Mouse (Mus musculus): ENCODE measurements around the gene Actn4.

Actn4 gene

DNA sequence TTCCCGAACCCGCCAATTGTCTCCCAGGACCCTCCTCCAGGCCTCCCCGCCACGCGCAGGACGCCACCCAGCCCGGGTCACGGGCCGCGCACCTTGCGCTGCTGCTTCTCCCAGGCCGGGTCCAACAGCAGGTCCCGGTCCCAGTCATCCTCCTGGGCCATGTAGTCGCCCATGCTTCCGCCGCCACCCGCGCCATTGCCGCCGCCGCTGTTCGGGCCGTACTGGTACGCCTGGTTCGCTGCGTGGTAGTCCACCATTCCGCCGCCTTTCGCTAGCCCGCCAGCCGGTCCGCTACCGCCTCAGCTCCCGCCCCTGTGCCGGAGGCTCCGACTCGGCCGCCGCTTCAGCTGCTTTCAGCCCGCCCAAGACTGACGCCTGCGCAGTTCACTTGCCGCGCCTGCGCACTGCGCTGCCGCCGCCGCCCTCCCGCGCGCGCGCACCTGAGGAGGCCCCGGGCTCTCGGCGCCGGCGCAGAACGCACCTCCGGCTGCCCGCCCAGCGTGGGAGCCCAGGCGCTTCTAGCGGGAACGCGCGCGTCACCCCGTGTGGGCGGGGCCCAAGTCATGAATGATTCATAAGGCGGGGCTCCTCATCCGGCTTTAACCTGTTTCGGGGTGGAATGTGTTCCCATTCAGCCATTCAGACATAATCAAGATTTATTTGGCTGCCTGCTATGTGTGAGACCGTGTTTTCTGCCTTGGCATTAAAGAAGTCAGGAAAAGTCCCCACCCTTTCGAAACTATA, at the start of gene Actn4:
Actn4 (minus strand) TSS at position 414 of the 744 bp plus-strand sequence.
- peak; percentile 99 for DNase-seq (ENCODE audit: low spot score)

DNA sequence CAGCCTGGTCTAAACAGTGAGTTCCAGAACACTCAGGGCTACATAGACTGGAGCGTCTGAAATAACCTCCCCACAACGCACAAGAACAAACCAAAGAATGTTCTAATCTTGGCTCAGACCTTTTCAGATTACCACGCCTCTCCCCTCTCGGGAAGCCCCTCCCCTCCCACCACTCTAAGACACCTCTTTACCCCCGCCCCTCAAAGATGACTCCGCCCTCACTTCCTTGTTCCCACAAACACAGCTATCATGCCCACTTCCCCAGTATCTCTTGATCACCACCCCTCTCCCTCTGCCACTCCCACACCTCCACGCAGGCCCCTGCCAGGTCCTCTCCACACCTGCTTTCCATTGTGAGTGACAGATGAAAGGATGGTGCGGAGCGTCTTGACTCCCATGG, 46.6 kb upstream of the Actn4 start:
- no peak for DNase-seq (ENCODE audit: low spot score)

- DNase-seq (ENCODE audit: low spot score), result no peak
These were observed 46.0 kb upstream of the Actn4 start for GRCm38 (mm10) chr7:29008171-29008570.

DNA sequence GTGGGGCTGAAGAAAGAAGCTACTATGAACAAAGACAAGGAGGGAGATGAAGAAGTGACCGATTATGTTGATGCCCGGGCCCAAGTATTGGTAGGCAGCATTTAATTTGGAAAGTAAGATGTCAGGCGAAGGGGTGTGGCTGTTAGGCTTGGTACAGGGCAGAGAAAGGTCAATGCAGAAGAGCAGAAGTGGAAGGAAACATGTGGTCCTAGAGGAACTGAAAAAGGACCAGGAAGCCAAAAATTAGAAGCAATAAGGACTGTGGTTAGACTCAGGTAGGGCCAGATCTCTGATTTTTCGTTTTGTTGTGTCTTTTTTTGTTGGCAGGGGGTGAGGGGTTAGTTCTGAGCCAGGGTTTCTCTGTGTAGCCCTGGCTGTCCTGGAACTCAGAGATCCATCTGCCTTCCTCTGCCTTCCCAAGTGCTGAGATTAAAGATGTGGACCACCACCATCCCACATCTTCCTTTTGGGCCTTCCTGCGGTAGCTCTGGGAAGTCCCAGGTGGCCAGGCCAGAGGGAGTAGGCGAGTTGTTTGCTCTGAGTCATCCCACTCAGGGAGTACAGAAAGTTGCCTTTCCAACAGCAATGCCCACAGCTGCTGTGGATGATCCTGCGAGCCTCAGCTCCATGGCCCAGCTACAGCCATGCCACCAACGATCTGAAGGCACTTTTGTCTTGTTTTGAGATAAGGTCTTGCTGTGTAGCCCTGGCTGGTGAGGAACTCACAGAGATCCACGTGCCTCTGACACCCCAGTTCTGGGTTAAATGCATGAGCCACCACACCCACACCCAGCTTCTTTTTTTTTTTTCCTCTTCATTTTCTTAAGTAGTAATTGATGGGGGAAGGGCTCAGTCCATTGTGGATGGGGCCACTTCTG, 45.3 kb upstream of the Actn4 start:
- DNase-seq (ENCODE audit: low spot score), result no peak

DNA sequence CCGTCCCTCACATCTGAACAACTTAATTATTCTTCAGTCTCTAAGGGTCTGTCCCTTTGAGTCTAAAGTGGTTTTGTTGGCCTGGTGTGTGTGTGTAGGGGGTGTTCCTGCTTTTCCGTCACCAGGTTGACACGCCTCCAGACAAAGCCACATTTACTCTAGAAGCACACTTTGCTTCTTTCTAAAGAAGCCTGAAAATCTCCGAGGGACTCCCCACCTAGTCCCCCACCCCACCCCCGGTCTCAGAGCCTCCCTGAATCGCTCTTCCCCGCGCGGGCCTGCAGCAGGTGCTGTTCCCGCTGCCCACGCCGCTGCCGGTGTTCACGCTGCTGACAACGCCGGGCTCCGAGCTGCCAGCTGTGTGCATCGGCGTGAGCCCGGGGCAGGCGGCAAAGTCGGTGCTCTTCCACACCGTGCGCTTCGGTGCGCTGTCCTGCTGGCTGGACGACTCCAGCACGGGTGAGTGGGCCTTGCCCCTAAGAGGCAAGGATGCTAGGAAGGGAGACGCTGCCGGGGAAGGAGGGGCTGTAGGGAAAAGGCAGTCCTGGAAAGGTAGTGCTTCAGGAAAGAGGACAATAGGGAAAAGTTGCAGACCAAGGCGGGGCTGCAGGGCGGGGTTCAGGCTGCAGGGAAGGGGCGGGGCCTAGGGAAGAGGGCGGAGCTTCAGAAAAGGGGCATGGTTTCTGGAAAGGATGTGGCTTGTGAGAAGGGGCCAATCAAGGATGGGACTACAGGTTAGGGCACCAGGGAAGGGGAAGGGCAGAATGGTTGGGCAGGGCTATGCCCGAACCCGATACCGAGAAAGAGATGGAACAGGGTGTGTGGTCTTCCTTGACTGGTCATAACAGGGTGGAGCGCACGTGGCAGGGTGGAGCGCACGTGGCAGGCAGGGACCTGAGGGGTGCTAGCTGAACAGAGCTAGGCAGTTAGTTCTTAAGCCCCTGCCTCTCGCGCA, 38.8 kb upstream of the Actn4 start:
- DNase-seq (ENCODE audit: low spot score), result peak; percentile 68

DNA sequence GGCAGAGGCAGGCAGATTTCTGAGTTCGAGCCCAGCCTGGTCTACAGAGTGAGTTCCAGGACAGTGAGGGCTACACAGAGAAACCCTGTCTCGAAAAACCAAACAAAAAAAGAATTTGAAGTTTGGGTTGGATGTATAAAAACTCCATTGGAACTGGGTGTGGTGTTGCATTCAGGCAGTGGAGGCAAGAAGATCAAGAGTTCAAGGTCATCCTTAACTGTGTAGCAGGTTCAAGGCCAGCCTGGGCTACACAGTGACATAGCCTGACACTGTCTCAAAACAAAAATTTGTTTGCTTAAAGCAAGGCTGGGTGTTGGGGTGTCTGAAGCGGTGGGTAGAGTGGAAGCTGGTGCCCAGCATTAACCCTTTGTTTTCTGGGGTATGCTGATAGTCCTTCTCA, 31.3 kb upstream of the Actn4 start:
- DNase-seq (ENCODE audit: low spot score), result no peak

DNA sequence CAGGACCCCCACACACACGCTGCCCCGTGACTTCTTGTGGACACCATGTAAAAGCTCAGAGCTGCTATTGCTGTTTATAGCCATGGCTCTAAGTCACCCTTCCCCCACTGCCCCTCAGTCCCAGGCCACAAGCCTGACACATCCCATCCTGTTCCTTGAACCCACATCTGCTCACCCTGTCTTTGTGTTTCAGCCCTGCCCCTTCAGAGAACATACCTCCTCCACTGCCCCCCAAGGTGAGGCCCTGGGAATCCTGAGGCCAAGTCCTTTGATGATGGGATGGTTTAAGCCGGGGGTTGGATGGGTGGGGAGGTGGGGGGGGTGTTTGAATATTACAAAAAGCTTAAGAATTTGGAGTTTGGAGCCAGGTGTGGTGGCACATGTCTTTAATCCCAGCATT, 30.9 kb upstream of the Actn4 start:
- DNase-seq (ENCODE audit: low spot score), result no peak

DNA sequence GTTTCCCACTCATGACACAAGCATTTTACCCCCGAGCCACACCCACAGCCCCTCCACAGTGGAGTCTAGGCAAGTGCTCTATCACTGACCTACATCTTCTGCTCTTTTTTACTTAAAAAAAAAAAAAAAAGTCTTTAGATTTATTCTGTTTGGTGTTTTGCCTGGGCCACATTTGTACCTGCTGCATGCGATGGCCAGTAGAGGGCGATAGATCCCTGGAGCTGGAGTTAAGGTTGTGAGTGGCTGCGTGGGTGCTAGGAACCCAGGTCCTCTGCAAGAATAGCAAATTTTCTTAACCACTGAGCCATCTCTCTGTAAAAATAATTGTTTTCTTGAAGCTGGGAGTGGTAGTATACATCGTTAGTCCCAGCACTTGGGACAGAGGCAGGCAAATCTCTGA, 29.5 kb upstream of the Actn4 start:
- peak; percentile 16 for DNase-seq (ENCODE audit: low spot score)

GRCm38 (mm10) chr7:28990766-28991273, 28.7 kb upstream of the Actn4 start:
- DNase-seq (ENCODE audit: low spot score), result no peak

DNA sequence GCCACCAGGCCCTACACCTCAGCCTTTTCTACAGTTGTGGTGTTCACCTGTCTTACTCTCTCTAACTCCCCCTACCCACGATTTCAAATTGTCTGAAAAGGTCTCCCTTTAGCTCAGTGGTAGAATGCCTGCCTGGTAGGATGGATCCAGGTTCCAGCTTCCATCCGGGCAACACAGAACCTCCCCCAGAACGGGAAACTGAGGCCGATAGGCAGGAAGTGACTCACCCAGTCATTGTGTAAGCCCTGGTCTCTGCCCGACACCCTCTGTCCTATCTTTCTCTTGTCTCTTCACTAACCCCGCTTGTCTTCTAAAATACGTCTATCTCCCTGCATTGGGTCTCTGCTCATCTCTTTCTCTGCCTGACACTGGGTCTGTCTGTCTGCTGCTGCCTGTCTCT, 23.1 kb upstream of the Actn4 start:
- DNase-seq (ENCODE audit: low spot score), result no peak

- DNase-seq (ENCODE audit: low spot score), result no peak
These were observed 22.3 kb upstream of the Actn4 start for GRCm38 (mm10) chr7:28984452-28984851.

- no peak for DNase-seq (ENCODE audit: low spot score)
These were observed 21.7 kb upstream of the Actn4 start for GRCm38 (mm10) chr7:28983849-28984248.

GRCm38 (mm10) chr7:28983141-28983564, 21.0 kb upstream of the Actn4 start:
- peak; percentile 25 for DNase-seq (ENCODE audit: low spot score)

- DNase-seq (ENCODE audit: low spot score), result peak; percentile 81
These were observed 20.3 kb upstream of the Actn4 start for GRCm38 (mm10) chr7:28982274-28983013.

- peak; percentile 98 for DNase-seq (ENCODE audit: low spot score)
These were observed 19.6 kb upstream of the Actn4 start, which contains the start of the genes Eif3k and Map4k1 for GRCm38 (mm10) chr7:28981651-28982273. Eif3k (minus strand) TSS chr7:28981864. Map4k1 (plus strand) TSS chr7:28982050.

DNA sequence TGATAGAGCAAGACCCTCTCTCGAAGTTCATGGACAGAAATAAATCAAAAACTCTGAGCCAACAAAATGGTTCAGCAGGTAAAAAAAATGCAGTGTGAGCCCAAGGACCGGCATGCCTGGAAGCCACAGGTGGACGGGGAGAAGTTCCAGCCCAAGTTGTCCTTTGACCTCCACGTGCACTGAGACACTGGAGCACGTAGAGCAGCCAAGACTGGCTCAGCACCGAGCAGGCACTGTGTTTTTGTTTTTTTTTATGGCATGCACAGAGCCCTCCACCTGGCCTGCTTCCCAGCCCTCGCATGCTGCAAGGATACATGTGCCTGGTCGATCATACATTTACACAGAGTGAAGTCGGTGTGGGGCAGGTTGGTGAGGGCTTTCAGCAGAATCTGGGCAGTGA, 15.4 kb upstream of the Actn4 start:
- DNase-seq (ENCODE audit: low spot score), result no peak

DNA sequence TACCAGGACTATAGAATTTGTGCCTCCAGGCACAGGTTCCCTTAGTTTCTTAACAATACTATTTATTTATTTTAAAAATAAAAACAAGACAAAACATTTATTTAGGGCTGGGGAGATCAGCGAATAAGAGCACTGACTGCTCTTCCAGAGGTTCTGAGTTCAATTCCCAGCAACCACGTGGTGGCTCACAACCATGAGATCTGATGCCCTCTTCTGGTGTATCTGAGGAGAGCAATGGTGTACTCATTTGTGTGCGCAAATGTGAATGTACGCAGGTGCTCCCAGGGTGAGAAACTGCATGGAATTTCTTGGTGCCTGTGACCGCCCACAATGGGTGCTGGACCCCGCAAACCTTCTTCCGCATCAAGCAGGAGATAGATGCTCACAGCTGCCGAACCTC, 10.9 kb upstream of the Actn4 start:
- no peak for DNase-seq (ENCODE audit: low spot score)

DNA sequence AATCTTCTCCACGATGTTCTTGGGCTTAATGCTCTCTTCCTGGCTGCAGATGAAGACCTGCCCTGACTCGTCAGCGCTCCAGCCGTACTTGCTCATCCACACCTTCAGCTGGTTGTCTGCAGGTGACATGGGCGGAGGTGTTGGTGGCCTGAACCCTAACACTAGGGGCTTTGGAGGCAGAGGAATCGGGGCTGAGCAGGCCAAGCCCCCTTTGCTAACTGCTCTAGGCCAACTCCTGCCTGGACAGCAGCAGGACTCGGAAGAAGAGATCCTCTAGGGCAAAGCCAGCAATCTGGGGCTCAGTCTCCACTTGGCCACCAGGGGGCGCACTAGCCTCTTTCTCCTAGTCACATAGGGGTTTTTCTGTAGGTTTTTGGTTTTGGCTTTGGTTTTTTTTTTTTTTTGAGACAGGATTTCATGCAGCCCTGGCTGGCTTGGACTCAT, 10.4 kb upstream of the Actn4 start:
- peak; percentile 78 for DNase-seq (ENCODE audit: low spot score)

GRCm38 (mm10) chr7:28971770-28972269, 9.7 kb upstream of the Actn4 start:
- DNase-seq (ENCODE audit: low spot score), result no peak

- DNase-seq (ENCODE audit: low spot score), result no peak
These were observed 8.9 kb upstream of the Actn4 start for GRCm38 (mm10) chr7:28971029-28971428.
